Mouse (Mus musculus): Measurements from ENCODE around the gene Lgals8.

Gene Lgals8

GRCm38 (mm10) chr13:12464844-12465243, at the start of gene Lgals8:
Gene Lgals8, minus strand, starts transcription at chr13:12464944.
- H3K36me3 ChIP-seq (ENCODE audit: control insufficient read depth, insufficient read depth, low read length, poor library complexity, severe bottlenecking), result no peaks in the 10 kb centered on the region
- DNase-seq (ENCODE audit: low read depth, low spot score), result no peak
- H3K27me3 ChIP-seq (ENCODE audit: control insufficient read depth, insufficient read depth, low read length, poor library complexity, severe bottlenecking), result no peaks in the 10 kb centered on the region

DNA sequence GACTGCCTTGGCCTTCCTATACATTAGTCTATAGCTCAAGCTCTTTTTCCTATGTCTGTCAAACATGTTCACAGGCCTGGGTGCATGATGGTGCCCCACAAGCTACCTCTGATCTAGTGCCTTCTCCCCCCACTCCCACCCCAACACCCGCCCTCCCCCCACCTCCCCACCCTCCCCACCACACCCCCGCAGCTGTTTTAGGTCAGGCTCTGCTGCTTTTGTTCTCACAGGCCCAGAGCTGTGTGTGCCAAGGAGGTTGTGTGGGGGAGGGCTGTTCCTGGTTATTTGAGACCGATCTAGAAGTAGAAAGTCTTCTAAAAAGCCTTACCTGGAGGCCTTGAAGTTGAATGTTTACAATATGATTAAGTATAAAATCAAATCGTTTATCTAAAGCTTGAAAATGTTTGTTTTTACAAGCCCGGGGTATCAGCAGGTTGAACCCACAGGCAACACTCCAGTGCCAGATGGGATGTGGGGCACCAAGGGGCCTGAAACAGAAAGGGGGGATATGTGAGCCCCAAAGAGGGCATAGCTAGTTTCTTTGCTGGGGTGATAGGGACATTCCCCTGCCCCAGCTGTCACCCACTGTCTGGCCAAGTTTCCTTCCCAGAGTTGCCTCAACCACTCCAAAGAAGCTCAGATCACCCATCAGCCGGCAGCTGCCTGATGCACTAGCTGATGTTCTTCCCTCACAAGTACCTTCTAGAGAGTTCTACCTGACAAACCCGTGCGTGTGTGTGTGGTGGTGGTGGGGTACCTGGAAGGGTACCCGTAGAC, 46.6 kb upstream of the Lgals8 start:
- Histone ChIP-seq H3K36me3 (ENCODE audit: control insufficient read depth, insufficient read depth, low read length, poor library complexity, severe bottlenecking) (0 out of 2 replicates have a peak, but pooled peaks cover 2% of the 10 kb centered on the region), H3K27me3 (ENCODE audit: control insufficient read depth, insufficient read depth, low read length, poor library complexity, severe bottlenecking) (no peaks in the 10 kb centered on the region)
- DNase-seq (ENCODE audit: low read depth, low spot score), result peak; percentile 44

GRCm38 (mm10) chr13:12510032-12510431, 45.3 kb upstream of the Lgals8 start:
- H3K36me3 ChIP-seq (ENCODE audit: control insufficient read depth, insufficient read depth, low read length, poor library complexity, severe bottlenecking), result 0 out of 2 replicates have a peak, but pooled peaks cover 2% of the 10 kb centered on the region
- DNase-seq (ENCODE audit: low read depth, low spot score), result peak; percentile 46
- H3K27me3 ChIP-seq (ENCODE audit: control insufficient read depth, insufficient read depth, low read length, poor library complexity, severe bottlenecking), result no peaks in the 10 kb centered on the region

GRCm38 (mm10) chr13:12507426-12507825, 42.7 kb upstream of the Lgals8 start:
- DNase-seq (ENCODE audit: low read depth, low spot score), result peak; percentile 64
- Histone ChIP-seq H3K36me3 (ENCODE audit: control insufficient read depth, insufficient read depth, low read length, poor library complexity, severe bottlenecking) (0 out of 2 replicates have a peak, but pooled peaks cover 2% of the 10 kb centered on the region), H3K27me3 (ENCODE audit: control insufficient read depth, insufficient read depth, low read length, poor library complexity, severe bottlenecking) (no peaks in the 10 kb centered on the region)

DNA sequence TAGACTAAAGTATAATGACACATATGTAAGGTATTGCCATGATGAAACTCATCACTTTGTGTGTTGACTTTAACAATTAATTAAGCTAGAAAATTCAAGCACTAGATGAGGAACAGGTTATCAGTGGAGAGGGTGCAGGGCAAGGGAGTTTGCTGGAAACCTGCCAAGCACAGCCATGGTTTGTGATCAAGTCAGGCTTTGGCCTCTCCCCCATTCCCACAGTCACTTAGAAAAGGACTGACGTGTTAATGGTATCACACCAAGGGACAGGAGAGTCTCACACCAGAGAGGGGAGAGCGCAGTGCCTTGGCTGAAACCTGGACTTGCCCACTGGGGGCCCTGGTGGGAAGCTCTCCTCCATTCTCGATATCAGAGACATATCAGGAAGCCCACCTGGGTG, 40.6 kb upstream of the Lgals8 start:
- DNase-seq (ENCODE audit: low read depth, low spot score), result no peak
- Histone ChIP-seq H3K36me3 (ENCODE audit: control insufficient read depth, insufficient read depth, low read length, poor library complexity, severe bottlenecking) (0 out of 2 replicates have a peak, but pooled peaks cover 4% of the 10 kb centered on the region), H3K27me3 (ENCODE audit: control insufficient read depth, insufficient read depth, low read length, poor library complexity, severe bottlenecking) (no peaks in the 10 kb centered on the region)

- H3K27me3 ChIP-seq (ENCODE audit: control insufficient read depth, insufficient read depth, low read length, poor library complexity, severe bottlenecking), result no peaks in the 10 kb centered on the region
- DNase-seq (ENCODE audit: low read depth, low spot score), result peak; percentile 79
- H3K36me3 ChIP-seq (ENCODE audit: control insufficient read depth, insufficient read depth, low read length, poor library complexity, severe bottlenecking), result peaks cover 8% of the 10 kb centered on the region; the same call in 1 of the 2 replicates
Measured at GRCm38 (mm10) chr13:12503238-12503751, 38.6 kb upstream of the Lgals8 start.

DNA sequence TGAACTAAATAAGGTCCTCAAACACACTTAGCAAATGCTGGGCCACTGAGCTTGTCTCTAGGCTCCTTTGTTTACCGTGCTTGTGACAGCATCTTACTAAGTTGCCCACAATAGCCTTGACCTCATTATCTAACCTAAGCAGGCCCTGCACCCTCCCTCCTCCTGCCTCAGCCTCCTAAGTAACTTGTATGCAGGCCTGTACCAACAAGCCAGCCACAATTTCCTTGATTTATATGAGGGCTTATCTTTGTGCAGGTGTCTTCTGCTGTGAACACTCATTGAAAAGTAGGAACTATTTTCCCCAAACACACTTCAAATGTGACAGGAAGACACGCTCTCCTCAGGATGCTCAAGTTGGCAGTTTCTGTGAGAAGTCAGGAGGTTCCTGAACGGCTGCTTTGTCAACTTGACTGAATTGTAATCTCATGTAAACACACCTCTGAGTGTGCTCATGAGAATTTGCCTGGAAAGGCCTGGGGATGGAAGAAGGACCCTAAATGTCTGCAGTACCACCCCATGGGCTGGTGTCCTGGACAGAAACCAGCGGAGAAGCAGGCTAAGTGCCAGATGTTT, 38.0 kb upstream of the Lgals8 start:
- H3K36me3 ChIP-seq (ENCODE audit: control insufficient read depth, insufficient read depth, low read length, poor library complexity, severe bottlenecking), result peaks cover 8% of the 10 kb centered on the region; the same call in 1 of the 2 replicates
- H3K27me3 ChIP-seq (ENCODE audit: control insufficient read depth, insufficient read depth, low read length, poor library complexity, severe bottlenecking), result no peaks in the 10 kb centered on the region
- peak; percentile 32 for DNase-seq (ENCODE audit: low read depth, low spot score)

DNA sequence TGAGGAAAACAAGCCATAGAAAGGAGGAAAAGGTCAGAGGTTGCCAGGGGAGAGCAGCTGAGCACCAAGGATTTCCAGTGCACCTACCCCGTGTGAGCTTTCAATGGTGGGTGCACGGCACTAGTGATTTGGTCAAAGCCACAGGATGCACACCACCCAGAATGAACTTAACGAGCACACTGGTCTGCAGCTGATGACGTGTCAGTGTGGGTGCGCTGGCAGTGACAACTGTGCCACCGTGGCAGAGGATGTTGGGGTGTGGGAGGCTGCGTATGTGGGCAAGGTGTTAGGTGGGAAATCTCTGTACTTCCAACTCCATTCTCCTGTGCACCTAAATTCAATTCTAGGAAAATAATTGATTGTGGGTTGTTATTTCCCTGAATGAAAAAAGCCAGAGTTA, 34.4 kb upstream of the Lgals8 start:
- no peak for DNase-seq (ENCODE audit: low read depth, low spot score)
- Histone ChIP-seq H3K27me3 (ENCODE audit: control insufficient read depth, insufficient read depth, low read length, poor library complexity, severe bottlenecking) (no peaks in the 10 kb centered on the region), H3K36me3 (ENCODE audit: control insufficient read depth, insufficient read depth, low read length, poor library complexity, severe bottlenecking) (peaks cover 7% of the 10 kb centered on the region)

- no peaks in the 10 kb centered on the region for H3K27me3 ChIP-seq (ENCODE audit: control insufficient read depth, insufficient read depth, low read length, poor library complexity, severe bottlenecking)
- peaks cover 7% of the 10 kb centered on the region for H3K36me3 ChIP-seq (ENCODE audit: control insufficient read depth, insufficient read depth, low read length, poor library complexity, severe bottlenecking)
- DNase-seq (ENCODE audit: low read depth, low spot score), result no peak
Measured at GRCm38 (mm10) chr13:12497809-12498208, 33.1 kb upstream of the Lgals8 start.

DNA sequence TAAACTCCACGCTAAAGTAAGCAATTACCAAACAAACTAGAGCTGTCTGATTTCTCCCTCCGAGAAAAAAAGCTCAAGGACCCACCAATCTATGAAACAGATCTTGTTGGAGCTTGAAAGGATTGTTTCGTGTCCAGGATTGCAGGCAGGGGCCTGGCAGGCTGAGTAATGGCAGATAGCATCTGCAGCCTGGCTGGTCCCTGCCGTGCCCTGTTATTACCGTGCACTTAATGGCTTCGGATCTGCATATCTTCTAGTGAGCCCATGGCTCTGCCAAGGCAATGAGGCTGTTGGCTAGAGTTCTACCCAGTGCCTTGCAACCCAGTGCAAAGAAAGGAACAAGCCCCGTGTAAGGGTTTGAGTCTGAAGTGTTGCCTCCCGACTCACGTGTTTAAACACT, 30.0 kb upstream of the Lgals8 start:
- Histone ChIP-seq H3K27me3 (ENCODE audit: control insufficient read depth, insufficient read depth, low read length, poor library complexity, severe bottlenecking) (no peaks in the 10 kb centered on the region), H3K36me3 (ENCODE audit: control insufficient read depth, insufficient read depth, low read length, poor library complexity, severe bottlenecking) (peaks cover 8% of the 10 kb centered on the region)
- DNase-seq (ENCODE audit: low read depth, low spot score), result no peak

GRCm38 (mm10) chr13:12492515-12492914, 27.8 kb upstream of the Lgals8 start:
- Histone ChIP-seq H3K27me3 (ENCODE audit: control insufficient read depth, insufficient read depth, low read length, poor library complexity, severe bottlenecking) (no peaks in the 10 kb centered on the region), H3K36me3 (ENCODE audit: control insufficient read depth, insufficient read depth, low read length, poor library complexity, severe bottlenecking) (peaks cover 4% of the 10 kb centered on the region; the same call in 1 of the 2 replicates)
- DNase-seq (ENCODE audit: low read depth, low spot score), result no peak

GRCm38 (mm10) chr13:12485640-12486039, 20.9 kb upstream of the Lgals8 start:
- Histone ChIP-seq H3K36me3 (ENCODE audit: control insufficient read depth, insufficient read depth, low read length, poor library complexity, severe bottlenecking) (0 out of 2 replicates have a peak, but pooled peaks cover 4% of the 10 kb centered on the region), H3K27me3 (ENCODE audit: control insufficient read depth, insufficient read depth, low read length, poor library complexity, severe bottlenecking) (no peaks in the 10 kb centered on the region)
- no peak for DNase-seq (ENCODE audit: low read depth, low spot score)

DNA sequence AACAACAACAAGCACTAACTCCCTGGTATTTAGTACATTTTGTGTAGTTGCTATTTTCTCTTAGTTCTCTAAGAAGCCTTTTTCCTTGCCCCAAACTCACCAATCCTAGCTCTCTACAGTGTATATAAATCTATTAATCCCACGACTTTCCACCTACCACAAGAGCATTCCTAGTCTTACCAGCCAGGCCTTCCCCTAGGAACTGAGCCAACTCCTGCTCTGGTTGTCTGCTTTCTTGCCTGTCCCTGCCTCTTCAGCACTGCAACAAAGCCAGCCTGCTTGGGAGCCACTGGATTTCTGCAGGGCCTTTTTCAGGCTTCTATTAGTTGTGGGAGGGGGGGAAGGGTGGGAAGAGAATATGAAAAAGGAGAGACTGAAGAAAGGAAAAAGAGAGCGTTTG, 20.5 kb upstream of the Lgals8 start:
- no peak for DNase-seq (ENCODE audit: low read depth, low spot score)
- Histone ChIP-seq H3K36me3 (ENCODE audit: control insufficient read depth, insufficient read depth, low read length, poor library complexity, severe bottlenecking) (0 out of 2 replicates have a peak, but pooled peaks cover 4% of the 10 kb centered on the region), H3K27me3 (ENCODE audit: control insufficient read depth, insufficient read depth, low read length, poor library complexity, severe bottlenecking) (no peaks in the 10 kb centered on the region)

DNA sequence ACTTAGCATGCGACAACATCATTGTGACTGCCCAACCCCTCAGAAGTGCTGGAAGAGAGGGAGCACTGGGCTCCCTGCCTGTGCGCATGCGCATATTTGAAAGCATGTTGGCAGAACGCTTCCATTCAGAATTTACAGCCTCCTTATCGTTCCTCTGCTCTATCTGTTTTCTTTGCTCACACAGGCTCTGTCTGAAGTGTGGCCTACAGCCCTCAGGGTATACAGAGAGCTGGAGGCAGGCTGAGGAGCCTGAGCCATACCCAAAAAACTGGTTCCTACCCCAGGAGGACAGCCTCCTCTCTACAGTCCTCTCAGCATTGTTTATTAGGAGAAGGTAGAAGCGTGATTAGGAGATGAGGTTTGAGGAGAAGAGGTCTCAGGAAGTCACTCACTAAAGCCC, 15.1 kb upstream of the Lgals8 start:
- no peak for DNase-seq (ENCODE audit: low read depth, low spot score)
- no peaks in the 10 kb centered on the region for H3K27me3 ChIP-seq (ENCODE audit: control insufficient read depth, insufficient read depth, low read length, poor library complexity, severe bottlenecking)
- no peaks in the 10 kb centered on the region; the same call in 1 of the 2 replicates for H3K36me3 ChIP-seq (ENCODE audit: control insufficient read depth, insufficient read depth, low read length, poor library complexity, severe bottlenecking)

DNA sequence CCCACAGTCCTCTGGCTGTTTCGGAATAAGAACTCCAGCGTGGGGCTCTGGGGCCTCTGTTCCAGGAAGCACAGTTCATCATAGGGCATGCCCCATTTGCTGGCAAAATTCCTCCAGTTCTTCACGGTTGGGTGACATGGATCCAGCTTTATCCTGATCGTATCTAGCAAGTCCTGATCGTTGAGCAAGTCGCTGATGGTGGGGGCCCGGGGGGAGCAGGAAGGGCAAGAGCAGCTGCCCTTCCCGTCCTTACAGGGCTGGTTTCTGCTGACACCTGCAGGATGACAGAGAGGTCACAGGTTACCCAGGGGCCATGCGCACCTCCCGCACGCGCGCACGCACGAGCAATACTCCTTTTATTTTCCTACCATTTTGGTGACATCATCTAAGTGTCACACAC, 13.6 kb upstream of the Lgals8 start:
- Histone ChIP-seq H3K27me3 (ENCODE audit: control insufficient read depth, insufficient read depth, low read length, poor library complexity, severe bottlenecking) (no peaks in the 10 kb centered on the region), H3K36me3 (ENCODE audit: control insufficient read depth, insufficient read depth, low read length, poor library complexity, severe bottlenecking) (no peaks in the 10 kb centered on the region; the same call in 1 of the 2 replicates)
- DNase-seq (ENCODE audit: low read depth, low spot score), result no peak
